In the genomic region with DNA sequence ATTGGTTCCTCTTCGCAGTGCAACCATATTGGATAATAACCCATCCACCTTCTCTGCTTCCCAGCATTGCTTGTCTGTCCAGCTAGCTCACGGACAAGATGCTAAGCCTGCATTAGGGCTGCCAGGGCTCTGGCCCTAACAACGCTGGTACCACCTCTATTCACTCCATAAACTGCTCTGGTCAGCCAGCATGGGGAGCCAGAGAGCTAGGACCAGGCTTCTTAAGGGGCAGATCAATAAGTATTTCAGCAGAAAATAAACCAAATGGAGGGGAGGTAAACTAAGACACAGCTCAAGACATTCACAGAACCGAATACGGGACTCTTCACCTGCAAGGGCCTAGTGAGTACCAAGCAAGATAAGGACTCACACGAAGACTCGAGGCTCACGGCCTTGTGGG, we compare ENCODE assay signal across 22 mouse cellular contexts. TPM values are rescaled to one million over a fixed set of nuclear protein-coding genes. Genes with fewer than 3 reads are reported as not detected.
A peak's percentile ranks its signal among the peaks of the same experiment; 100 is the strongest.
DNase-seq lines count a peak whose midpoint lies in the region; ATAC-seq and TF ChIP-seq lines count a peak whose summit lies in the region.
"Had no signal": no experiment of that assay in that cellular context is flagged by ENCODE, and none has a peak within 500 bp of the region (broad histone marks: within the 10 kb centered on the region; RNA-seq: fewer than 3 reads in every experiment).

No protein-coding gene starts in this region.

- no peaks in the 10 kb centered on the region for H3K36me3 ChIP-seq in kidney, postnatal 0 days (ENCODE audit: insufficient read depth, low read length)
- no peaks in the 10 kb centered on the region for H3K36me3 ChIP-seq in kidney, embryonic 14.5 days (ENCODE audit: control insufficient read depth, insufficient read depth, low read length)
- H3K36me3 ChIP-seq in midbrain, postnatal 0 days (ENCODE audit: insufficient read depth, low read length): no peaks in the 10 kb centered on the region
- no peaks in the 10 kb centered on the region for H3K36me3 ChIP-seq in midbrain, embryonic 16.5 days (ENCODE audit: control insufficient read depth, insufficient read depth, low read length)
- no peaks in the 10 kb centered on the region for H3K36me3 ChIP-seq in thymus, adult 2 months (ENCODE audit: control insufficient read depth, insufficient read depth, low read length)
- H3K36me3 ChIP-seq: embryonic facial prominence, embryonic 13.5 days; forebrain, embryonic 10.5 days; G1E; limb, embryonic 13.5 days; midbrain, embryonic 12.5 days; stomach, embryonic 15.5 days had no signal

- peaks cover 11% of the 10 kb centered on the region; the same call in 1 of the 2 replicates for H3K4me1 ChIP-seq in kidney, postnatal 0 days (replicated peaks; ENCODE audit: insufficient read depth, low read length)
- H3K4me1 ChIP-seq in kidney, embryonic 14.5 days (ENCODE audit: control insufficient read depth, insufficient read depth, low read length): peaks cover 4% of the 10 kb centered on the region; the same call in 1 of the 2 replicates
- H3K4me1 ChIP-seq in midbrain, postnatal 0 days (ENCODE audit: insufficient read depth, low read length): peaks cover 5% of the 10 kb centered on the region; the same call in 1 of the 2 replicates
- H3K4me1 ChIP-seq in midbrain, embryonic 16.5 days (ENCODE audit: control insufficient read depth, insufficient read depth, low read length): peaks cover 5% of the 10 kb centered on the region
- no peaks in the 10 kb centered on the region for H3K4me1 ChIP-seq in thymus, adult 2 months (replicated peaks; ENCODE audit: control insufficient read depth, insufficient read depth, low read length)

- H3K4me3 ChIP-seq in kidney, postnatal 0 days (replicated peaks; ENCODE audit: low read depth, low read length): no peak overlapping the region
- no peak overlapping the region for H3K4me3 ChIP-seq in kidney, embryonic 14.5 days (ENCODE audit: low read length)
- H3K4me3 ChIP-seq in midbrain, postnatal 0 days (ENCODE audit: low read depth, low read length): no peak overlapping the region
- H3K4me3 ChIP-seq in midbrain, embryonic 16.5 days (ENCODE audit: low read depth, low read length): no peak overlapping the region
- H3K4me3 ChIP-seq in thymus, adult 2 months (ENCODE audit: control insufficient read depth, insufficient read depth, low read length): no peak overlapping the region
- H3K4me3 ChIP-seq: embryonic facial prominence, embryonic 13.5 days; forebrain, embryonic 10.5 days; limb, embryonic 13.5 days; midbrain, embryonic 12.5 days; stomach, embryonic 15.5 days had no signal

- DNase-seq in embryo, embryonic 10 days (ENCODE audit: low spot score): peak; percentile 35
- no peak for DNase-seq in embryo, embryonic 9.5 days (ENCODE audit: extremely low spot score)
- DNase-seq in kidney, postnatal 0 days (ENCODE audit: low spot score): no peak
- DNase-seq in midbrain, postnatal 0 days (ENCODE audit: low spot score): peak; percentile 16
- no peak for DNase-seq in thymus, adult 2 months
- DNase-seq in gastrocnemius, postnatal 4 days (ENCODE audit: low spot score in 2 of 2): no peak
- DNase-seq: cerebellum, adult 2 months; kidney, adult 11 months; lung, postnatal 10 days; thymus, postnatal 36 days had no signal

- no peak for TF ChIP-seq POLR2A in thymus, adult 2 months (IDR thresholded peaks at IDR 0.05; ENCODE audit: control insufficient read depth, extremely low read depth, insufficient read depth, low read length, poor library complexity)

- H3K9me3 ChIP-seq in kidney, postnatal 0 days (replicated peaks; ENCODE audit: low read length): no peaks in the 10 kb centered on the region
- no peaks in the 10 kb centered on the region for H3K9me3 ChIP-seq in kidney, embryonic 14.5 days (ENCODE audit: control insufficient read depth, low read length)
- H3K9me3 ChIP-seq in midbrain, postnatal 0 days (ENCODE audit: low read length): no peaks in the 10 kb centered on the region
- no peaks in the 10 kb centered on the region for H3K9me3 ChIP-seq in midbrain, embryonic 16.5 days (replicated peaks; ENCODE audit: control insufficient read depth, low read length, poor library complexity, severe bottlenecking)
- H3K9me3 ChIP-seq: embryonic facial prominence, embryonic 13.5 days; forebrain, embryonic 10.5 days; G1E; limb, embryonic 13.5 days; midbrain, embryonic 12.5 days; stomach, embryonic 15.5 days had no signal

- ATAC-seq in kidney, postnatal 0 days (replicated peaks; ENCODE audit: low FRiP score, low read depth): no peak
- no peak for ATAC-seq in kidney, embryonic 14.5 days (ENCODE audit: low FRiP score, low TSS enrichment)
- no peak for ATAC-seq in midbrain, postnatal 0 days (ENCODE audit: low FRiP score)
- ATAC-seq in midbrain, embryonic 16.5 days: no peak

- TF ChIP-seq CTCF in kidney, postnatal 0 days (IDR thresholded peaks at IDR 0.05; ENCODE audit: low read depth): peak; percentile 51
- TF ChIP-seq CTCF in midbrain, postnatal 0 days (IDR thresholded peaks at IDR 0.05): peak; percentile 51
- no peak for TF ChIP-seq CTCF in thymus, adult 2 months (IDR thresholded peaks at IDR 0.05; ENCODE audit: borderline replicate concordance, control insufficient read depth, extremely low read depth, insufficient read depth, low read length, poor library complexity)

- 70% methylated on average over 8 of the region's 8 CpGs for WGBS in kidney, postnatal 0 days
- WGBS in kidney, embryonic 14.5 days: 66% methylated on average over 8 of the region's 8 CpGs
- WGBS in midbrain, postnatal 0 days: 59% methylated on average over 8 of the region's 8 CpGs
- 58% methylated on average over 8 of the region's 8 CpGs for WGBS in midbrain, embryonic 16.5 days
- 75% methylated on average over 8 of the region's 8 CpGs for WGBS in thymus, adult 2 months

- 0 out of 2 replicates have a peak, but pooled peaks cover 6% of the 10 kb centered on the region for H3K27me3 ChIP-seq in kidney, postnatal 0 days (ENCODE audit: insufficient read depth, low read length)
- peaks cover 19% of the 10 kb centered on the region for H3K27me3 ChIP-seq in kidney, embryonic 14.5 days (ENCODE audit: control insufficient read depth, insufficient read depth, low read length)
- peaks cover 9% of the 10 kb centered on the region for H3K27me3 ChIP-seq in midbrain, postnatal 0 days (ENCODE audit: insufficient read depth, low read length)
- peaks cover 18% of the 10 kb centered on the region for H3K27me3 ChIP-seq in midbrain, embryonic 16.5 days (ENCODE audit: control insufficient read depth, insufficient read depth, low read depth, low read length)
- peaks cover 6% of the 10 kb centered on the region; the same call in 1 of the 2 replicates for H3K27me3 ChIP-seq in thymus, adult 2 months (ENCODE audit: control insufficient read depth, insufficient read depth, low read length)

- H3K9ac ChIP-seq in kidney, postnatal 0 days (ENCODE audit: low read depth, low read length): no peak overlapping the region
- H3K9ac ChIP-seq in kidney, embryonic 14.5 days (ENCODE audit: low read depth, low read length): no peak overlapping the region
- H3K9ac ChIP-seq in midbrain, postnatal 0 days (replicated peaks; ENCODE audit: low read length, poor library complexity, severe bottlenecking): no peak overlapping the region
- H3K9ac ChIP-seq in midbrain, embryonic 16.5 days (ENCODE audit: low read depth, low read length): no peak overlapping the region
- H3K9ac ChIP-seq: embryonic facial prominence, embryonic 13.5 days; limb, embryonic 13.5 days; midbrain, embryonic 12.5 days; stomach, embryonic 15.5 days had no signal

- H3K4me2 ChIP-seq in kidney, postnatal 0 days (ENCODE audit: low read length): no peak overlapping the region
- no peak overlapping the region for H3K4me2 ChIP-seq in kidney, embryonic 14.5 days (replicated peaks; ENCODE audit: low read depth, low read length)
- no peak overlapping the region for H3K4me2 ChIP-seq in midbrain, postnatal 0 days (ENCODE audit: low read depth, low read length, poor library complexity, severe bottlenecking)
- no peak overlapping the region for H3K4me2 ChIP-seq in midbrain, embryonic 16.5 days (ENCODE audit: low read length)
- H3K4me2 ChIP-seq: embryonic facial prominence, embryonic 13.5 days; limb, embryonic 13.5 days; midbrain, embryonic 12.5 days; stomach, embryonic 15.5 days had no signal

- no peak overlapping the region for H3K27ac ChIP-seq in kidney, postnatal 0 days
- no peak overlapping the region for H3K27ac ChIP-seq in kidney, embryonic 14.5 days (ENCODE audit: low read depth, low read length)
- H3K27ac ChIP-seq in midbrain, postnatal 0 days (ENCODE audit: low read depth, low read length): no peak overlapping the region
- H3K27ac ChIP-seq in midbrain, embryonic 16.5 days (ENCODE audit: low read length): no peak overlapping the region
- no peak overlapping the region for H3K27ac ChIP-seq in thymus, adult 2 months (ENCODE audit: control insufficient read depth, insufficient read depth, low read length)
- H3K27ac ChIP-seq: embryonic facial prominence, embryonic 13.5 days; forebrain, embryonic 10.5 days; limb, embryonic 13.5 days; midbrain, embryonic 12.5 days; stomach, embryonic 15.5 days had no signal

RNA-seq across cellular contexts. Expression of a gene that starts 3.5 kb away (rescaled TPM):
- polyA plus RNA-seq in kidney, postnatal 0 days (2015; fragmentation: Nextera tagmentation; extraction: Ambion mirVana): 0.17 and 0.22 TPM in 2 replicates
- not detected in 2 replicates for polyA plus RNA-seq in kidney, embryonic 14.5 days (2014; fragmentation: Nextera tagmentation; extraction: Ambion mirVana)
- 0.47 and 0.60 TPM in 2 replicates for total RNA-seq in midbrain, postnatal 0 days (2014; rRNA removed)
- polyA plus RNA-seq in midbrain, postnatal 0 days (2015; fragmentation: Nextera tagmentation; extraction: Ambion mirVana): 0.16 and 0.25 TPM in 2 replicates
- polyA plus RNA-seq in midbrain, embryonic 16.5 days (2015; fragmentation: Nextera tagmentation; extraction: Ambion mirVana): 0.09 TPM in 1 of 2 replicates, not detected in the other
- polyA plus RNA-seq in thymus, adult 2 months (2012; rRNA removed): 0.51 and 0.67 TPM in 2 replicates
- total RNA-seq in gastrocnemius, postnatal 4 days (2021): not detected
- total RNA-seq: G1E; gastrocnemius, adult 18-20 months; hematopoietic stem cell, adult 5-6 weeks had no signal
- polyA plus RNA-seq: embryonic facial prominence, embryonic 13.5 days; forebrain, embryonic 10.5 days; G1E; large intestine, adult 2 months; midbrain, embryonic 12.5 days; neural tube, embryonic 11.5 days; stomach, embryonic 15.5 days had no signal

RNA-seq across cellular contexts. Expression of a gene that starts 32.0 kb away (rescaled TPM):
- 45.7 and 51.5 TPM in 2 replicates for polyA plus RNA-seq in kidney, postnatal 0 days (2015; fragmentation: Nextera tagmentation; extraction: Ambion mirVana)
- polyA plus RNA-seq in kidney, embryonic 14.5 days (2014; fragmentation: Nextera tagmentation; extraction: Ambion mirVana): 4.3 and 9.1 TPM in 2 replicates
- total RNA-seq in midbrain, postnatal 0 days (2014; rRNA removed): 3.0 and 4.9 TPM in 2 replicates
- 2.7 TPM in 2 replicates for polyA plus RNA-seq in midbrain, postnatal 0 days (2015; fragmentation: Nextera tagmentation; extraction: Ambion mirVana)
- polyA plus RNA-seq in midbrain, embryonic 16.5 days (2015; fragmentation: Nextera tagmentation; extraction: Ambion mirVana): 0.21 and 0.46 TPM in 2 replicates
- polyA plus RNA-seq in thymus, adult 2 months (2012; rRNA removed): 1.5 and 3.4 TPM in 2 replicates
- total RNA-seq in gastrocnemius, postnatal 4 days (2021): 1 to 10 TPM; 2.5 to 3.4 TPM
- total RNA-seq: hematopoietic stem cell, adult 5-6 weeks had no signal
- polyA plus RNA-seq: G1E; midbrain, embryonic 12.5 days had no signal

Comparison
In these comparisons a context has a peak if more than half of its experiments do, and no peak if none do; other contexts are left out.
1. DNase-seq: peak in embryo, embryonic 10 days (single experiment) and midbrain, postnatal 0 days (single experiment); none in embryo, embryonic 9.5 days (single experiment), kidney, postnatal 0 days (single experiment), thymus, adult 2 months (single experiment) and gastrocnemius, postnatal 4 days (0 of 2).